Mouse (Mus musculus) neural tube, embryonic 13.5 days (tissue): Measurements from ENCODE around the gene Sf3b1. TPM values are rescaled to one million over a fixed set of nuclear protein-coding genes. Genes with fewer than 3 reads are reported as not detected.

Source experiments
- ATAC-seq: fragments of 200-750 bp; cut with Nextera tagmentation; 2 replicates; pipeline ENCODE4 v1.8.0; 2017; ENCODE audit warnings: low read depth, mild to moderate bottlenecking, moderate TSS enrichment, moderate library complexity
- H3K27ac ChIP-seq: fragments of 300-500 bp; sonication (generic); replicated peaks from 2 replicates; pipeline ENCODE4 v1.5.1; 2015; ENCODE audit warnings: moderate library complexity, mild to moderate bottlenecking, inconsistent platforms
- H3K27me3 ChIP-seq: fragments of 300-500 bp; sonication (generic); 2 replicates; pipeline ENCODE4 v1.6.1; 2015; ENCODE audit warnings: mild to moderate bottlenecking, inconsistent platforms
- H3K36me3 ChIP-seq: fragments of 300-500 bp; sonication (generic); 2 replicates; pipeline ENCODE4 v1.6.1; 2015; ENCODE audit warnings: mild to moderate bottlenecking, inconsistent platforms
- H3K4me1 ChIP-seq: fragments of 300-500 bp; sonication (generic); replicated peaks from 2 replicates; pipeline ENCODE4 v1.6.1; 2015; ENCODE audit warnings: inconsistent platforms
- H3K4me2 ChIP-seq: fragments of 300-500 bp; sonication (generic); 2 replicates; pipeline ENCODE4 v1.6.1; 2015; ENCODE audit warnings: inconsistent platforms, mild to moderate bottlenecking, moderate library complexity
- H3K4me3 ChIP-seq: fragments of 300-500 bp; sonication (generic); 2 replicates; pipeline ENCODE4 v1.5.1; 2015; ENCODE audit warnings: mild to moderate bottlenecking, inconsistent platforms
- H3K9ac ChIP-seq: fragments of 300-500 bp; sonication (generic); 2 replicates; pipeline ENCODE4 v1.6.1; 2015; ENCODE audit warnings: moderate library complexity, mild to moderate bottlenecking, inconsistent platforms
- H3K9me3 ChIP-seq: fragments of 300-500 bp; sonication (generic); 2 replicates; pipeline ENCODE4 v1.6.1; 2016; ENCODE audit warnings: inconsistent platforms
- WGBS: fragments of 180-500 bp; shearing (Covaris S2); methylation state at CpG from one replicate; pipeline ENCODE4 v1.1.7; 2015; 5-methylcytosine and 5-hydroxymethylcytosine counted together
- polyA plus RNA-seq: library from polyadenylated mRNA; unstranded; fragments of >200 nt; fragmentation: Nextera tagmentation; extraction: Ambion mirVana; gene quantifications from 2 replicates; pipeline ENCODE4 v1.2.1, GENCODE M21; 2015

Gene Sf3b1
- polyA plus RNA-seq, 1 experiment from 2014 or later, result 301 TPM

GRCm38 (mm10) chr1:55052355-55052953 is 25.2 kb upstream of the Sf3b1 start, which contains the start of gene Coq10b:
Gene Coq10b (plus strand): TSS chr1:55052770.
- Histone ChIP-seq H3K9me3 (0 out of 2 replicates have a peak, but pooled peaks cover 5% of the 10 kb centered on the region), H3K27me3 (peaks cover 6% of the 10 kb centered on the region; the same call in 1 of the 2 replicates), H3K4me2 (peak within 1 kb of the TSS; percentile 68), H3K4me1 (peaks cover 23% of the 10 kb centered on the region), H3K4me3 (peak within 1 kb of the TSS; percentile 82), H3K27ac (peak within 1 kb of the TSS; percentile 83), H3K9ac (peak within 1 kb of the TSS; percentile 81), H3K36me3 (peaks cover 4% of the 10 kb centered on the region; the same call in 1 of the 2 replicates)
- ATAC-seq, result peak; percentile 100
- under 1% methylated on average over 46 of the region's 46 CpGs for WGBS

GRCm38 (mm10) chr1:55051671-55052070 is 24.4 kb upstream of the Sf3b1 start:
- Histone ChIP-seq H3K4me1 (peaks cover 23% of the 10 kb centered on the region), H3K9me3 (0 out of 2 replicates have a peak, but pooled peaks cover 5% of the 10 kb centered on the region), H3K27ac (no peak overlapping the region), H3K4me3 (peak overlapping the region; percentile 82), H3K4me2 (peak overlapping the region; percentile 64), H3K27me3 (peaks cover 6% of the 10 kb centered on the region; the same call in 1 of the 2 replicates), H3K9ac (peak overlapping the region; percentile 78), H3K36me3 (0 out of 2 replicates have a peak, but pooled peaks cover under 1% of the 10 kb centered on the region)
- WGBS, result 76% methylated on average over 3 of the region's 3 CpGs
- no peak for ATAC-seq

- H3K36me3 ChIP-seq, result no peaks in the 10 kb centered on the region
- peaks cover 16% of the 10 kb centered on the region for H3K4me1 ChIP-seq
- no peak overlapping the region for H3K4me3 ChIP-seq
- WGBS, result 71% methylated on average over 4 of the region's 4 CpGs
- no peak overlapping the region for H3K4me2 ChIP-seq
- H3K9ac ChIP-seq, result no peak overlapping the region
- H3K27ac ChIP-seq, result no peak overlapping the region
- H3K27me3 ChIP-seq, result peaks cover 6% of the 10 kb centered on the region; the same call in 1 of the 2 replicates
- 0 out of 2 replicates have a peak, but pooled peaks cover 5% of the 10 kb centered on the region for H3K9me3 ChIP-seq
- no peak for ATAC-seq
Measured at GRCm38 (mm10) chr1:55048841-55049587, 21.7 kb upstream of the Sf3b1 start.

- Histone ChIP-seq H3K4me3 (no peak overlapping the region), H3K4me1 (no peaks in the 10 kb centered on the region), H3K27me3 (no peaks in the 10 kb centered on the region), H3K9ac (no peak overlapping the region), H3K4me2 (no peak overlapping the region), H3K36me3 (no peaks in the 10 kb centered on the region), H3K27ac (no peak overlapping the region), H3K9me3 (peaks cover 14% of the 10 kb centered on the region; the same call in 1 of the 2 replicates)
- WGBS, result 87% methylated on average over 3 of the region's 3 CpGs
- no peak for ATAC-seq
Measured at GRCm38 (mm10) chr1:55043164-55043563, 15.9 kb upstream of the Sf3b1 start.

GRCm38 (mm10) chr1:55042246-55042645 is 15.0 kb upstream of the Sf3b1 start:
- no peak overlapping the region for H3K4me2 ChIP-seq
- 48% methylated on average over 1 of the region's 1 CpGs for WGBS
- H3K9ac ChIP-seq, result no peak overlapping the region
- no peak overlapping the region for H3K27ac ChIP-seq
- no peak overlapping the region for H3K4me3 ChIP-seq
- no peak for ATAC-seq
- no peaks in the 10 kb centered on the region for H3K4me1 ChIP-seq
- H3K36me3 ChIP-seq, result no peaks in the 10 kb centered on the region
- no peaks in the 10 kb centered on the region for H3K27me3 ChIP-seq
- H3K9me3 ChIP-seq, result peaks cover 14% of the 10 kb centered on the region; the same call in 1 of the 2 replicates

GRCm38 (mm10) chr1:55041691-55042090 is 14.4 kb upstream of the Sf3b1 start:
- Histone ChIP-seq H3K4me1 (no peaks in the 10 kb centered on the region), H3K4me2 (no peak overlapping the region), H3K9me3 (peaks cover 14% of the 10 kb centered on the region; the same call in 1 of the 2 replicates), H3K27ac (no peak overlapping the region), H3K4me3 (no peak overlapping the region), H3K36me3 (no peaks in the 10 kb centered on the region), H3K9ac (no peak overlapping the region), H3K27me3 (no peaks in the 10 kb centered on the region)
- no peak for ATAC-seq
- 92% methylated on average over 4 of the region's 4 CpGs for WGBS

- WGBS, result 94% methylated on average over 1 of the region's 1 CpGs
- H3K4me3 ChIP-seq, result no peak overlapping the region
- no peak for ATAC-seq
Measured at GRCm38 (mm10) chr1:55039944-55040343, 12.7 kb upstream of the Sf3b1 start.

GRCm38 (mm10) chr1:55031026-55031779 is 3.9 kb upstream of the Sf3b1 start:
- no peak overlapping the region for H3K4me2 ChIP-seq
- H3K27ac ChIP-seq, result no peak overlapping the region
- no peak overlapping the region for H3K9ac ChIP-seq
- H3K27me3 ChIP-seq, result no peaks in the 10 kb centered on the region
- no peak for ATAC-seq
- H3K4me3 ChIP-seq, result no peak overlapping the region
- no peaks in the 10 kb centered on the region for H3K36me3 ChIP-seq
- no peaks in the 10 kb centered on the region for H3K9me3 ChIP-seq
- peaks cover 2% of the 10 kb centered on the region; the same call in 1 of the 2 replicates for H3K4me1 ChIP-seq

More at GRCm38 (mm10) chr1:55039944-55040343, 12.7 kb upstream of the Sf3b1 start:
- Histone ChIP-seq H3K36me3 (no peaks in the 10 kb centered on the region), H3K27ac (no peak overlapping the region), H3K27me3 (no peaks in the 10 kb centered on the region), H3K9ac (no peak overlapping the region), H3K4me2 (no peak overlapping the region), H3K9me3 (peaks cover 14% of the 10 kb centered on the region; the same call in 1 of the 2 replicates), H3K4me1 (no peaks in the 10 kb centered on the region)

- ATAC-seq, result no peak
- no peak overlapping the region for H3K4me3 ChIP-seq
- no peaks in the 10 kb centered on the region for H3K27me3 ChIP-seq
- no peak overlapping the region for H3K27ac ChIP-seq
- WGBS, result 70% methylated on average over 4 of the region's 4 CpGs
- H3K4me1 ChIP-seq, result peaks cover 15% of the 10 kb centered on the region
- no peak overlapping the region for H3K4me2 ChIP-seq
- H3K9ac ChIP-seq, result no peak overlapping the region
- H3K9me3 ChIP-seq, result no peaks in the 10 kb centered on the region
- H3K36me3 ChIP-seq, result no peaks in the 10 kb centered on the region
Measured at GRCm38 (mm10) chr1:55029446-55029845, 2.2 kb upstream of the Sf3b1 start.

- Histone ChIP-seq H3K27me3 (no peaks in the 10 kb centered on the region), H3K27ac (no peak overlapping the region), H3K9me3 (no peaks in the 10 kb centered on the region), H3K4me3 (no peak overlapping the region), H3K36me3 (no peaks in the 10 kb centered on the region), H3K4me2 (no peak overlapping the region), H3K9ac (no peak overlapping the region), H3K4me1 (peaks cover 23% of the 10 kb centered on the region)
- no peak for ATAC-seq
- 86% methylated on average over 11 of the region's 11 CpGs for WGBS
Measured at GRCm38 (mm10) chr1:55028512-55029249, 1.4 kb upstream of the Sf3b1 start.

GRCm38 (mm10) chr1:55027966-55028365 is 685 bp upstream of the Sf3b1 start:
- 92% methylated on average over 1 of the region's 1 CpGs for WGBS
- Histone ChIP-seq H3K27me3 (no peaks in the 10 kb centered on the region), H3K4me3 (peak overlapping the region; percentile 98), H3K27ac (0 out of 2 replicates have a peak overlapping the region, but pooled peaks have one; percentile 84), H3K36me3 (no peaks in the 10 kb centered on the region), H3K4me2 (peak overlapping the region; percentile 95), H3K9me3 (no peaks in the 10 kb centered on the region), H3K9ac (no peak overlapping the region; the same call in 1 of the 2 replicates), H3K4me1 (peaks cover 27% of the 10 kb centered on the region)
- ATAC-seq, result peak; percentile 12; the same call in 1 of the 2 replicates
